Mouse (Mus musculus): ENCODE data around the gene Cilp. TPM values are rescaled to one million over a fixed set of nuclear protein-coding genes. Genes with fewer than 3 reads are reported as not detected.

Gene Cilp
- polyA plus RNA-seq, 1 experiment = 0.29 TPM

DNA sequence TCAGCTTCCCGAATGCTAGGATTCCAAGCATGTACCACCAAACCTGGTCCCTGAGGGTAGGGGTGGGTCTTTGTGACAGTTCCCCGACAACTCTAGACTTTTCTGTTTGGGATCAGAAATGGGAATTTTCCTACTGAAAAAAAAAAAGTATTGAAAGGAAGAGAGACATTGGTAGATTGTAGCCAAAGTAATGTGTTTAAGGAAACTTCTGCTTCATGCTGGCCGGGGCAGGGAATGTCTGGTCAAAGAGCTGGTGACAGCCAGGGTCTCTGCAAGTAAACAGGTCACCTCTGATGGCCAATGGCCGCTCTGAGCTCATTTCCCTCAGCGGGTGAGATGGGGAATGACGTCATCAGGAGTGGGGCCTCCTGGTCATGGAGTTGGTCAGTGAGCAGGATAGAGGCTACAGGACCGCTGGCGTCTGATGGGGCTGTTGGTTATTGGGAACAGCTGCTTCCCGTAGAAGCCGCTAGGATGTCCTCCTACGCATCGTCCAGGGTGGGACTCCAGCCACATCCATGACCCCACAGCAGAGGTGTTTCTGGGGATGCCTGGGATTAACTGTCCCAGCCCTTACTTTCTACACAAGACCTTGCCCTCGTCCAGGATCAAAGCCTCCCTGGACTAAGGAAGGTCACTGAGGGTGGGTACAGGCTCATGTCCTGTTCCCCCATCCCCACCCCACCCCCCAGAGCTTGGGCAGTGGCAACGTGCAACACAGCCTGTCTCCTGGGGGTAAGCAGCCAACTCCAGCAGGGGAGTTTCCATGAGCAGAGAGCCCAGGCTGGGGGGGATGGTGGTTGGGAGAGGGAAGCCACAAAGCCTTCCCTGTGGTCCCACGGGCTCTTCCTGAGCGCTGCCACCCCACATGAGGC lies 17.2 kb upstream of the Cilp start:
- H3K79me2 ChIP-seq (ENCODE audit: control insufficient read depth, insufficient read depth) = no peaks in the 10 kb centered on the region
- H3ac ChIP-seq (ENCODE audit: control insufficient read depth, insufficient read length) = no peak overlapping the region
- H3K27me3 ChIP-seq (ENCODE audit: control insufficient read depth, insufficient read depth, insufficient read length) = no peaks in the 10 kb centered on the region
- no peak overlapping the region for H3K4me2 ChIP-seq (ENCODE audit: low read depth)
- H3K36me3 ChIP-seq (ENCODE audit: control insufficient read depth, insufficient read depth) = no peaks in the 10 kb centered on the region
- TF ChIP-seq TCF3 (IDR thresholded peaks at IDR 0.05; ENCODE audit: insufficient read length, low read depth) = no peak
- TF ChIP-seq SRF (IDR thresholded peaks at IDR 0.05; ENCODE audit: control insufficient read depth, insufficient read length, low read depth) = no peak
- peak in 2 of 3 experiments; percentile 26 to 39 for TF ChIP-seq MYOD1 (IDR thresholded peaks at IDR 0.05; ENCODE audit: control insufficient read depth in 1 of 3, insufficient read length in 2 of 3, low read depth in 2 of 3)
- H3K4me3 ChIP-seq = no peak overlapping the region

DNA sequence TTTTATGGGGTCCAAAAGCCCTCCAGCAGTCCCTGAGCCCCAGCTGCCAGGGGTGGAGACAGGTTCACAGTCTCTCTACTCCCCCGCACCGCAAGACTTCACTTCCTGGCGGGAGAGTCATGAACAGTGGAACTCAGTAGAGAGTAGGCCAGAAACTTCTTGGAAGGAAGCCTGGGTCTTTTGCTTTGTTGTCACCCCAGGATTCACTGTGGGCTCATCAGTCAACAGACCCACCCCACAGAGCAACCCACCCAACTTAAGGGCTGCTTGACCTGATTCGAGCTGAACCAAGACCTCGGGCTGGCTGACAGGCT lies 16.6 kb upstream of the Cilp start:
- Histone ChIP-seq H3K4me2 (ENCODE audit: low read depth) (no peak overlapping the region), H3ac (ENCODE audit: control insufficient read depth, insufficient read length) (no peak overlapping the region), H3K27me3 (ENCODE audit: control insufficient read depth, insufficient read depth, insufficient read length) (no peaks in the 10 kb centered on the region), H3K36me3 (ENCODE audit: control insufficient read depth, insufficient read depth) (no peaks in the 10 kb centered on the region), H3K79me2 (ENCODE audit: control insufficient read depth, insufficient read depth) (no peaks in the 10 kb centered on the region), H3K4me3 (no peak overlapping the region)
- TF ChIP-seq POLR2A (IDR thresholded peaks at IDR 0.05; ENCODE audit: insufficient read length, low read depth) = no peak
- no peak for TF ChIP-seq USF1 (IDR thresholded peaks at IDR 0.05; ENCODE audit: low read depth)
- TF ChIP-seq SRF (IDR thresholded peaks at IDR 0.05; ENCODE audit: control insufficient read depth, insufficient read length, low read depth) = no peak
- TF ChIP-seq REST (IDR thresholded peaks at IDR 0.05; ENCODE audit: insufficient read depth, insufficient read length) = no peak
- no peak for TF ChIP-seq POLR2AphosphoS2 (IDR thresholded peaks at IDR 0.05; ENCODE audit: insufficient read length, low read depth)

DNA sequence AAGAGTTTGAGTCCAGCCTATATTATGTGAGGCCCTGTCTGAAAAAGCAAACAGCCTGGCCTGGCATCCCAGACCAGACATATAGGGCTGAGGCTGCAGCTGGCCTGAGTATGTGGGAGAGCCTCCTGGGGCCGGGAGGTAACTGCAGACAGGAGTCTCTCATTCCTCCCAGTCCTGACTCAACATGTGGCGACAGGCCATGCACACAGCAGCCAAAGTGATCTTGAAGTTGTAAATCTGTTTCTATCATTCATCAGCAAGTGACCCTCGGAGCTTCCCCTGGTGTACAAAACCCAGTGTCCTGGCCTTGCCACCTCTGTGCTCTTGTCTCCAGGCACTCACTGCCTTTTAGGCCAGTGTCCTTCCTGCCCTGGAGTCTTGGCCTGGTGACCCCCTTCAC lies 13.0 kb upstream of the Cilp start:
- no peaks in the 10 kb centered on the region for H3K36me3 ChIP-seq (ENCODE audit: control insufficient read depth, insufficient read depth)
- H3K4me2 ChIP-seq (ENCODE audit: low read depth) = no peak overlapping the region
- H3K79me2 ChIP-seq (ENCODE audit: control insufficient read depth, insufficient read depth) = no peaks in the 10 kb centered on the region
- no peaks in the 10 kb centered on the region for H3K27me3 ChIP-seq (ENCODE audit: control insufficient read depth, insufficient read depth, insufficient read length)
- H3K4me3 ChIP-seq = no peak overlapping the region
- no peak for TF ChIP-seq MYOD1 (IDR thresholded peaks at IDR 0.05; ENCODE audit: control insufficient read depth in 1 of 3, insufficient read length in 2 of 3, low read depth in 2 of 3)
- TF ChIP-seq MAX (IDR thresholded peaks at IDR 0.05; ENCODE audit: low read depth) = no peak
- TF ChIP-seq SRF (IDR thresholded peaks at IDR 0.05; ENCODE audit: control insufficient read depth, insufficient read length, low read depth) = no peak
- H3ac ChIP-seq (ENCODE audit: control insufficient read depth, insufficient read length) = no peak overlapping the region

DNA sequence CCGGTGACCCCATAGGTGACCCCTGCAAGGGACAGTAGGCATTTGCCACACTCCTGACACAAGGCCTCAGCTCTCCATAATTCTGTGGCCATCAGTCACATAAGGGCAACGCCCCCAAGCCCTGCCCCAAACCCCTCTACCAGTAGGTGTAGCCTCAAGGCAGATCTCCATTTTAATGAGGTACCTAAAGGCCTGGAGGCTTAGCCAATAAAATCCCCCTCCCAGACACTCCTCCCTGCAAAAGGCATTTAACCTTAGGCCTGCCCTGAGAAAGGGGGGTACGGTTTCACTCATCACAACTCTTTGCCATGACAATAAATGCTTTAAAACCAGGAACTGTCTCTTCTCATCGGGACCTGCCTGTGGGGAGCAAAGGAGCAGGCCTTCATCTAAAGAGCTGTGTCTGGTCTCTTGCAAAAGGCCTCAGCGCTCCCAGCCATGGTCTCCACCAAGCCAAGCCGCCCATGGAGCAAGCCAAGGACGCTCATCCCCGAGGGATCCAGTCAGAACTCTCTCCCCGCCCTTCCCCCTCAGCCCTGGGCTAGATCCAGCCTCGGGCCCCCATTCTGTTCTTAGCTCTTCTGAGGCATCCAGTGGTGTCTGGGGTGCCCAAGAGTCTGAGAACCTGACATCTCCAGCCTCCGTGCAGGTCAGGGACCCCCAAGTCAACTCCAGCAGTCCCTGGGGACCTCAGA lies 8.9 kb upstream of the Cilp start:
- H3K4me2 ChIP-seq (ENCODE audit: low read depth) = no peak overlapping the region
- no peak overlapping the region for H3ac ChIP-seq (ENCODE audit: control insufficient read depth, insufficient read length)
- H3K79me2 ChIP-seq (ENCODE audit: control insufficient read depth, insufficient read depth) = no peaks in the 10 kb centered on the region
- TF ChIP-seq SRF (IDR thresholded peaks at IDR 0.05; ENCODE audit: control insufficient read depth, insufficient read length, low read depth) (no peak), TCF12 (IDR thresholded peaks at IDR 0.05; ENCODE audit: insufficient read depth, poor library complexity, severe bottlenecking) (no peak), CEBPB (IDR thresholded peaks at IDR 0.05; ENCODE audit: insufficient read depth, poor library complexity, severe bottlenecking) (no peak), MYOD1 (IDR thresholded peaks at IDR 0.05; ENCODE audit: control insufficient read depth in 1 of 3, insufficient read length in 2 of 3, low read depth in 2 of 3) (no peak), TCF3 (IDR thresholded peaks at IDR 0.05; ENCODE audit: insufficient read length, low read depth) (no peak), MAX (IDR thresholded peaks at IDR 0.05; ENCODE audit: low read depth) (no peak), REST (IDR thresholded peaks at IDR 0.05; ENCODE audit: insufficient read depth, insufficient read length) (no peak), POLR2AphosphoS2 (IDR thresholded peaks at IDR 0.05; ENCODE audit: insufficient read length, low read depth) (no peak), USF1 (IDR thresholded peaks at IDR 0.05; ENCODE audit: low read depth) (no peak), POLR2A (IDR thresholded peaks at IDR 0.05; ENCODE audit: insufficient read length, low read depth) (no peak), MYOG (IDR thresholded peaks at IDR 0.05; ENCODE audit: control insufficient read depth in 1 of 3, insufficient read depth in 1 of 3, insufficient read length in 2 of 3, low read depth in 2 of 3) (no peak), E2F4 (IDR thresholded peaks at IDR 0.05; ENCODE audit: insufficient read depth) (no peak)
- H3K4me3 ChIP-seq = no peak overlapping the region
- H3K27me3 ChIP-seq (ENCODE audit: control insufficient read depth, insufficient read depth, insufficient read length) = no peaks in the 10 kb centered on the region
- no peaks in the 10 kb centered on the region for H3K36me3 ChIP-seq (ENCODE audit: control insufficient read depth, insufficient read depth)

DNA sequence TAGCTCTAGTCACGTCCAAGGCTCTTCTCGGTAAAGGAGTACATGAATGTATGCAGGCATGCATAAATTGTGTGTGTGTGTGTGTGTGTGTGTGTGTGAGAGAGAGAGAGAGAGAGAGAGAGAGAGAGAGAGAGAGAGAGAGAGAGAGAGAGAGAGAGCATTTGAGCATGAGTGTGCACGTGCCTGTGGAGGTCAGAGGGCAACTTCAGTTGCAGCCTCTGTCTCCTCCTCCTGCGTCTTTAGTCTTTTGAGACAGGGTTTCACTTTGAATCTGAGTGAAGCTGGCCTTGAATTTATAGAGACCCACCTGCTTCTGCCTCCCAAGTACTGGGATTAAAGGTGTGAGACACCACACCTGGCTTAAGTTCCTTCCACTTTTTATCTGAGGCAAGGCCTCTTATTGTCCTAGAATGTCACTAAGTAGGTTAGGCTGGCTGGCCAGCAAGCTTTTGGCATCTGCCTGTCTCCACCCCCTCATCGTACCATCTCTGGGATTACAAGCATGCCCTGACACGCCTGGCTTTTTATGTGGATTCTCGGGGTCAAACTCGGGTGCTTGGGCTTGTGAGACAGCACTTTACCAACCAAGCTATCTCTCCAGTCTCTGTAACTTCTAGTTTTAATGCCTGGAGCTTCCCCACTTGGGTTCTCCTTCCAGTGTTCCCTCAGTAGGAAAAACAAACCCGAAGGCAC lies 7.6 kb upstream of the Cilp start:
- no peaks in the 10 kb centered on the region for H3K27me3 ChIP-seq (ENCODE audit: control insufficient read depth, insufficient read depth, insufficient read length)
- no peak overlapping the region for H3K4me3 ChIP-seq
- no peaks in the 10 kb centered on the region for H3K79me2 ChIP-seq (ENCODE audit: control insufficient read depth, insufficient read depth)
- no peak overlapping the region for H3ac ChIP-seq (ENCODE audit: control insufficient read depth, insufficient read length)
- H3K4me2 ChIP-seq (ENCODE audit: low read depth) = no peak overlapping the region
- TF ChIP-seq TCF3 (IDR thresholded peaks at IDR 0.05; ENCODE audit: insufficient read length, low read depth) = no peak
- TF ChIP-seq SRF (IDR thresholded peaks at IDR 0.05; ENCODE audit: control insufficient read depth, insufficient read length, low read depth) = no peak
- TF ChIP-seq E2F4 (IDR thresholded peaks at IDR 0.05; ENCODE audit: insufficient read depth) = no peak
- no peak for TF ChIP-seq POLR2AphosphoS2 (IDR thresholded peaks at IDR 0.05; ENCODE audit: insufficient read length, low read depth)
- no peak for TF ChIP-seq POLR2A (IDR thresholded peaks at IDR 0.05; ENCODE audit: insufficient read length, low read depth)
- no peak for TF ChIP-seq MYOD1 (IDR thresholded peaks at IDR 0.05; ENCODE audit: control insufficient read depth in 1 of 3, insufficient read length in 2 of 3, low read depth in 2 of 3)
- TF ChIP-seq REST (IDR thresholded peaks at IDR 0.05; ENCODE audit: insufficient read depth, insufficient read length) = no peak
- TF ChIP-seq TCF12 (IDR thresholded peaks at IDR 0.05; ENCODE audit: insufficient read depth, poor library complexity, severe bottlenecking) = no peak
- no peak for TF ChIP-seq USF1 (IDR thresholded peaks at IDR 0.05; ENCODE audit: low read depth)
- no peak for TF ChIP-seq MAX (IDR thresholded peaks at IDR 0.05; ENCODE audit: low read depth)
- no peak for TF ChIP-seq MYOG (IDR thresholded peaks at IDR 0.05; ENCODE audit: control insufficient read depth in 1 of 3, insufficient read depth in 1 of 3, insufficient read length in 2 of 3, low read depth in 2 of 3)
- TF ChIP-seq CEBPB (IDR thresholded peaks at IDR 0.05; ENCODE audit: insufficient read depth, poor library complexity, severe bottlenecking) = no peak
- no peaks in the 10 kb centered on the region for H3K36me3 ChIP-seq (ENCODE audit: control insufficient read depth, insufficient read depth)

All from myocyte (in vitro differentiated cells).